ENCODE assay signal across 21 mouse cellular contexts in genomic region chr7:135804730-135805129, GRCm38 (mm10).
"Had no signal": no experiment of that assay in that cellular context is flagged by ENCODE, and none has a peak within 500 bp of the region (broad histone marks: within the 10 kb centered on the region; RNA-seq: fewer than 3 reads in every experiment).

No protein-coding gene starts in this region.

- H3K36me3 ChIP-seq: intestine, embryonic 15.5 days; kidney, embryonic 15.5 days; limb, embryonic 15.5 days; liver, embryonic 15.5 days; lung, embryonic 15.5 days; neural tube, embryonic 12.5 days had no signal

- H3K4me2 ChIP-seq: intestine, embryonic 15.5 days; kidney, embryonic 15.5 days; limb, embryonic 15.5 days; liver, embryonic 15.5 days; lung, embryonic 15.5 days; midbrain, embryonic 11.5 days; neural tube, embryonic 12.5 days had no signal

- ATAC-seq: intestine, embryonic 15.5 days had no signal

- H3K4me3 ChIP-seq: intestine, embryonic 15.5 days; kidney, embryonic 15.5 days; left cerebral cortex, adult 2 months; limb, embryonic 15.5 days; liver, embryonic 15.5 days; lung, embryonic 15.5 days; megakaryocyte, embryonic 14.5 days; neural tube, embryonic 12.5 days had no signal

- H3K27me3 ChIP-seq: intestine, embryonic 15.5 days; kidney, embryonic 15.5 days; limb, embryonic 15.5 days; lung, embryonic 15.5 days; neural tube, embryonic 12.5 days had no signal

- H3K27ac ChIP-seq: intestine, embryonic 15.5 days; kidney, embryonic 15.5 days; left cerebral cortex, adult 2 months; limb, embryonic 15.5 days; liver, embryonic 15.5 days; lung, embryonic 15.5 days; neural tube, embryonic 12.5 days had no signal

- H3K4me1 ChIP-seq: intestine, embryonic 15.5 days; neural tube, embryonic 12.5 days had no signal

- H3K9ac ChIP-seq: intestine, embryonic 15.5 days; kidney, embryonic 15.5 days; limb, embryonic 15.5 days; liver, embryonic 15.5 days; lung, embryonic 15.5 days; neural tube, embryonic 12.5 days had no signal

- DNase-seq: kidney, adult 11 months; kidney, adult 8-10 months; kidney, postnatal 10 days; kidney, postnatal 36 days; layer of hippocampus, postnatal 36 days; lung, adult 18-20 months; lung, postnatal 10 days; lung, postnatal 4 days; midbrain, embryonic 14.5 days; retina, postnatal 1 day; thymus, adult 18-20 months; thymus, postnatal 14 days had no signal

- H3K9me3 ChIP-seq: intestine, embryonic 15.5 days; kidney, embryonic 15.5 days; limb, embryonic 15.5 days; liver, embryonic 15.5 days; lung, embryonic 15.5 days; megakaryocyte, embryonic 14.5 days; neural tube, embryonic 12.5 days had no signal
